Mouse (Mus musculus) stomach, adult 2 months (tissue): ENCODE data around the gene Hdx. TPM values are rescaled to one million over a fixed set of nuclear protein-coding genes. Genes with fewer than 3 reads are reported as not detected.

Experiments
- polyA plus RNA-seq: library from polyadenylated mRNA; depleted of rRNA; stranded (reverse); fragments of >200 nt; gene quantifications from 2 replicates; pipeline ENCODE4 v1.2.3, GENCODE M21; 2012; rRNA removed

Hdx gene
- polyA plus RNA-seq = 0.02 TPM in 2 replicates

GRCm38 (mm10) chrX:111696356-111697282, at the start of gene Hdx:
Gene Hdx (minus strand): TSS chrX:111697079.

GRCm38 (mm10) chrX:111537859-111538258, 159.0 kb downstream of the Hdx start, which contains the start of gene Rps6ka6:
Gene Rps6ka6 (minus strand): TSS chrX:111537959.

Other genes starting within 250 kb of the Hdx start
- 0.08 and 0.27 TPM in 2 replicates for gene Rps6ka6, start 159.1 kb downstream of the Hdx start, polyA plus RNA-seq
- gene Gm45194, start 194.3 kb upstream of the Hdx start, polyA plus RNA-seq = not detected in 2 replicates